Mouse (Mus musculus): ENCODE measurements around the gene Fosl1. TPM values are rescaled to one million over a fixed set of nuclear protein-coding genes. Genes with fewer than 3 reads are reported as not detected.

The Fosl1 gene
- polyA plus RNA-seq, 1 experiment, result not detected

GRCm38 (mm10) chr19:5422267-5422666 lies 25.1 kb upstream of the Fosl1 start:
- H3K4me1 ChIP-seq (ENCODE audit: control insufficient read depth, insufficient read depth, low read length), result no peaks in the 10 kb centered on the region; the same call in 1 of the 2 replicates
- WGBS, result 79% methylated on average over 10 of the region's 10 CpGs
- TF ChIP-seq POLR2A (IDR thresholded peaks at IDR 0.05; ENCODE audit: borderline replicate concordance, control insufficient read depth, low read depth, low read length), result no peak
- no peak for TF ChIP-seq CTCF (IDR thresholded peaks at IDR 0.05; ENCODE audit: control insufficient read depth, insufficient read depth, low read length)
- no peak overlapping the region for H3K27ac ChIP-seq (ENCODE audit: control insufficient read depth, insufficient read depth, low read depth, low read length, poor library complexity)
- no peak overlapping the region for H3K4me3 ChIP-seq (replicated peaks; ENCODE audit: control insufficient read depth, low read depth, low read length)

- no peak overlapping the region for H3K4me3 ChIP-seq (replicated peaks; ENCODE audit: control insufficient read depth, low read depth, low read length)
- no peaks in the 10 kb centered on the region; the same call in 1 of the 2 replicates for H3K4me1 ChIP-seq (ENCODE audit: control insufficient read depth, insufficient read depth, low read length)
- TF ChIP-seq POLR2A (IDR thresholded peaks at IDR 0.05; ENCODE audit: borderline replicate concordance, control insufficient read depth, low read depth, low read length), result no peak
- TF ChIP-seq CTCF (IDR thresholded peaks at IDR 0.05; ENCODE audit: control insufficient read depth, insufficient read depth, low read length), result no peak
- 82% methylated on average over 9 of the region's 9 CpGs for WGBS
- no peak overlapping the region for H3K27ac ChIP-seq (ENCODE audit: control insufficient read depth, insufficient read depth, low read depth, low read length, poor library complexity)
Observed at GRCm38 (mm10) chr19:5422895-5423443, 24.4 kb upstream of the Fosl1 start.

GRCm38 (mm10) chr19:5423561-5423960 lies 23.8 kb upstream of the Fosl1 start:
- Histone ChIP-seq H3K4me3 (replicated peaks; ENCODE audit: control insufficient read depth, low read depth, low read length) (no peak overlapping the region), H3K4me1 (ENCODE audit: control insufficient read depth, insufficient read depth, low read length) (no peaks in the 10 kb centered on the region; the same call in 1 of the 2 replicates), H3K27ac (ENCODE audit: control insufficient read depth, insufficient read depth, low read depth, low read length, poor library complexity) (peak overlapping the region; percentile 86; the same call in 1 of the 2 replicates)
- WGBS, result 57% methylated on average over 12 of the region's 12 CpGs
- no peak for TF ChIP-seq CTCF (IDR thresholded peaks at IDR 0.05; ENCODE audit: control insufficient read depth, insufficient read depth, low read length)
- no peak for TF ChIP-seq POLR2A (IDR thresholded peaks at IDR 0.05; ENCODE audit: borderline replicate concordance, control insufficient read depth, low read depth, low read length)

GRCm38 (mm10) chr19:5424092-5424781 lies 23.1 kb upstream of the Fosl1 start:
- no peak for TF ChIP-seq POLR2A (IDR thresholded peaks at IDR 0.05; ENCODE audit: borderline replicate concordance, control insufficient read depth, low read depth, low read length)
- no peak for TF ChIP-seq CTCF (IDR thresholded peaks at IDR 0.05; ENCODE audit: control insufficient read depth, insufficient read depth, low read length)
- under 1% methylated on average over 47 of the region's 48 CpGs for WGBS
- Histone ChIP-seq H3K4me1 (ENCODE audit: control insufficient read depth, insufficient read depth, low read length) (no peaks in the 10 kb centered on the region; the same call in 1 of the 2 replicates), H3K27ac (ENCODE audit: control insufficient read depth, insufficient read depth, low read depth, low read length, poor library complexity) (peak overlapping the region; percentile 86), H3K4me3 (replicated peaks; ENCODE audit: control insufficient read depth, low read depth, low read length) (peak overlapping the region; percentile 66)

GRCm38 (mm10) chr19:5424782-5425741 lies 22.3 kb upstream of the Fosl1 start, which contains the start of the genes Drap1 and AI837181:
Gene Drap1, minus strand, starts transcription at chr19:5424979.
Gene AI837181, plus strand, starts transcription at chr19:5425144.
- under 1% methylated on average over 85 of the region's 87 CpGs for WGBS
- H3K27ac ChIP-seq (ENCODE audit: control insufficient read depth, insufficient read depth, low read depth, low read length, poor library complexity), result peak within 1 kb of the TSS; percentile 86
- H3K4me3 ChIP-seq (replicated peaks; ENCODE audit: control insufficient read depth, low read depth, low read length), result peak within 1 kb of the TSS; percentile 100
- TF ChIP-seq CTCF (IDR thresholded peaks at IDR 0.05; ENCODE audit: control insufficient read depth, insufficient read depth, low read length) (no peak), POLR2A (IDR thresholded peaks at IDR 0.05; ENCODE audit: borderline replicate concordance, control insufficient read depth, low read depth, low read length) (peak; percentile 43; the same call in 1 of the 2 replicates)
- no peaks in the 10 kb centered on the region; the same call in 1 of the 2 replicates for H3K4me1 ChIP-seq (ENCODE audit: control insufficient read depth, insufficient read depth, low read length)

- Histone ChIP-seq H3K4me1 (ENCODE audit: control insufficient read depth, insufficient read depth, low read length) (no peaks in the 10 kb centered on the region; the same call in 1 of the 2 replicates), H3K4me3 (replicated peaks; ENCODE audit: control insufficient read depth, low read depth, low read length) (peak overlapping the region; percentile 100), H3K27ac (ENCODE audit: control insufficient read depth, insufficient read depth, low read depth, low read length, poor library complexity) (peak overlapping the region; percentile 85)
- 86% methylated on average over 18 of the region's 18 CpGs for WGBS
- TF ChIP-seq POLR2A (IDR thresholded peaks at IDR 0.05; ENCODE audit: borderline replicate concordance, control insufficient read depth, low read depth, low read length), result no peak
- TF ChIP-seq CTCF (IDR thresholded peaks at IDR 0.05; ENCODE audit: control insufficient read depth, insufficient read depth, low read length), result no peak
Observed at GRCm38 (mm10) chr19:5425906-5426565, 21.3 kb upstream of the Fosl1 start.

GRCm38 (mm10) chr19:5426640-5427290 lies 20.6 kb upstream of the Fosl1 start:
- Histone ChIP-seq H3K27ac (ENCODE audit: control insufficient read depth, insufficient read depth, low read depth, low read length, poor library complexity) (no peak overlapping the region), H3K4me1 (ENCODE audit: control insufficient read depth, insufficient read depth, low read length) (no peaks in the 10 kb centered on the region; the same call in 1 of the 2 replicates), H3K4me3 (replicated peaks; ENCODE audit: control insufficient read depth, low read depth, low read length) (no peak overlapping the region)
- WGBS, result 90% methylated on average over 13 of the region's 13 CpGs
- no peak for TF ChIP-seq CTCF (IDR thresholded peaks at IDR 0.05; ENCODE audit: control insufficient read depth, insufficient read depth, low read length)
- no peak for TF ChIP-seq POLR2A (IDR thresholded peaks at IDR 0.05; ENCODE audit: borderline replicate concordance, control insufficient read depth, low read depth, low read length)

All from bone marrow, adult 2 months (tissue).